Mouse (Mus musculus) naive thymus-derived CD4-positive, alpha-beta T cell, adult 2 months (primary cell): Measurements from ENCODE around the gene Wfikkn2.

Experiments used
- DNase-seq: peaks from one replicate; pipeline ENCODE4 v3.0.0-alpha.2; 2011; ENCODE audit warnings: low read depth

Gene Wfikkn2

DNA sequence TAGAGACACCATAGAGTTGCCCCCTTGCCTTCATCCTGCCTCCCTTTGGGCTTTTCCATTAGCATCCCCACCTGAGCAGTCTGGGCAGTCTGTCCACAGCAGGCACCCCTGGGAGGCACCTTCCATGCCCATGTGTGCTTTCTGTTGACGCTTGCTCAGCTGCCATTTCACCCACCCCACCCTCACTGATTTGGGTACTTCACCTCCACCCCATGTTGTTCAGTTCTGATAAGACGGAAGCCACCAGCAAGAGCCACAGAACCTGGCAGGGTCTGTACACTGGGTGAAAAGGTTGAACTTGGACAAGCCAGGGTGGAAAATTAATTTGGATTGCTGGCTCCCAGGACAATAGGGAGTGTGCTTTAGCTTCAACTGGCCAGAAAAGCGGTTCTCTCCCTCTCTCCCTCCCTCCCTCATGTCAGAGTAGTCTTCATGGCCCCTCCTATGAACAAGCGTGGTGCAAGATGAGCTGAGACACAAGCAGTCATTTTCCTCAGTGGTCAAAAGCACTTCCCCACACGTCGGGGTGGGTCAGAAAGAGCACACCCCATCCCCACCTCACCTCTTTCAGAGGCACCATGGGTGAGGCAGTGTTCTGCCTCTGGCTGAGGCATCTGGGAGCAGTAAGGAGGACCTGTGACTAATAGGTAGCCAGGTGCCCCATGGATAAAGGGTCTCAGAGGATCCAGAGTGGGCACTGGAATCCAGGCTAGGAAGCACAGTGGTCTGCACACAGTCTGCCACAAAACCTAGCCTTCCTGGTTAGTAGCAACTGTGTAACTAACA, 16.0 kb upstream of the Wfikkn2 start:
- no peak for DNase-seq

- DNase-seq, result peak; percentile 49
These were observed 14.0 kb upstream of the Wfikkn2 start for GRCm38 (mm10) chr11:94259814-94260213.

GRCm38 (mm10) chr11:94257987-94258386, 12.2 kb upstream of the Wfikkn2 start:
- DNase-seq, result no peak

- no peak for DNase-seq
These were observed 9.9 kb upstream of the Wfikkn2 start for GRCm38 (mm10) chr11:94255733-94256132.

DNA sequence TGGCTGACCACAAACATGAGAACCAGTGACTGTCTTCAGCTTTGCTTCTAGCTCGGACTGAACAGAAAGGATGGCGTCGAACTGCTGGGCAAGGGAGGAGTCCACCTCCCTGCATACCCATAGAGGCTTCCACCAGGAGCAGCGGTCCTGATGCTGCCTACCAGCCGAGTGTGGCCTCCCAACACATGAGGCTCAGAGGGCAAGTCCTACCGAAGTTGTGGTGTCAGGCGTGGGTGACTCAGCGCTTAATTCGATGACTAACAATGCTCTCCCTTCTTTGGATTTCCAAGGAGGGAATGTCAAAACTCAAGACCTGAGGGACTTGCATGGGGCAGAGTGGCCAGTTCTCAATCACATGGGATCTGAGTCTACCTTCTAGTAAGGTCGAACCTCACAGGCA, 7.9 kb upstream of the Wfikkn2 start:
- DNase-seq, result peak; percentile 24

DNA sequence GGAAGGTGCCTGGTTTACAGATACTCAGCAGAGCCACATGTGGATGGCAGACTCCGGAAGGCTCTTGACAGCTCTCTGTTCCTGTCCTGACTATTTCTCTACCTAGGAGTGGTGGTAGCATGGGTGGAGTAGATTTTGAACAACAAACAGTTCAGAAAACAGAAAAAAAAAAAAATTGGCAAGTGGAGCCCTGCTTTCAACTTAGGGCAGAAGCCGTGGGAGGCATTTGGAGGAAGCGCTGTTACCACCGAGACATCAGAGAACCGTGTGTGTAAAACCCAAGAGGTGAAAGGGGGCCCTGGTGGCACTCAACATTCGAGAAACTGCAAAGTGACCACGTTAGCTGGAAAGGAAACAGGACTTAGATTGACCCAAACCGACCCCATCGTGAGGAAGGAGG, 7.4 kb upstream of the Wfikkn2 start:
- peak; percentile 60 for DNase-seq

DNA sequence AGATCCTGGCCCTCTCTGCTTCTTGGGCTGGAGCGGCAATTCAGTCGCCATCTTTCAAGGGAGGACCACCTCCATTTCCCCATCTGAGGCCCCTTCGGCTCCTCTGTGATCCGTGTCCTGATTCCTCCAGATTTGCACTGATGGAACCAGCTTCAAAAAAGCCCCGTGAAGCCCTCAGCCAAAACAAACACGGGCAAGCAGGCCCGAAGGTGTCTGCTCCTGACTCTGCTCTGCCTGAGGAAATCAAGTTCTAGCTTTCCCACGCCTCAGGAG, 920 bp upstream of the Wfikkn2 start:
- no peak for DNase-seq

DNA sequence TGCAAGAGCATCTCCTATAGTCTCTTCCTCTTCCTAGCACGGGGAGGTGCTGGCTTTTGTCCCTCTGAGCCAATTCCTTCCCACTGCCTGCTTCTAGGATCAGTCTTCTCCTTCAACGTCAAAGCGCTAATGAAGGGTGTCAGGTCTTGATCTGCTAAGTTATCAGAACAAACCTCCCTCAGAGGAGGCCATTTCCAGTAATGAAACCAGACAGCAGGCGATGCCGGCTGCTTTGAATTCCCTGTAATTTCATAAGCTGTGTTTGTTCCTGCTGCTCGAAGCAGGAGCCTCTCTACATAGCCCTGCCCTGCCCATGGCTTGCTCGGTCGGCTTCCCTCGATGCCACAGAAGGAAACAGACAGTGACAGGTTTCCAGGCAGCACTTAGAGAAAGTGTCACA, 1.4 kb downstream of the Wfikkn2 start:
- no peak for DNase-seq

GRCm38 (mm10) chr11:94243422-94244180, 2.2 kb downstream of the Wfikkn2 start:
- DNase-seq, result peak; percentile 65

DNA sequence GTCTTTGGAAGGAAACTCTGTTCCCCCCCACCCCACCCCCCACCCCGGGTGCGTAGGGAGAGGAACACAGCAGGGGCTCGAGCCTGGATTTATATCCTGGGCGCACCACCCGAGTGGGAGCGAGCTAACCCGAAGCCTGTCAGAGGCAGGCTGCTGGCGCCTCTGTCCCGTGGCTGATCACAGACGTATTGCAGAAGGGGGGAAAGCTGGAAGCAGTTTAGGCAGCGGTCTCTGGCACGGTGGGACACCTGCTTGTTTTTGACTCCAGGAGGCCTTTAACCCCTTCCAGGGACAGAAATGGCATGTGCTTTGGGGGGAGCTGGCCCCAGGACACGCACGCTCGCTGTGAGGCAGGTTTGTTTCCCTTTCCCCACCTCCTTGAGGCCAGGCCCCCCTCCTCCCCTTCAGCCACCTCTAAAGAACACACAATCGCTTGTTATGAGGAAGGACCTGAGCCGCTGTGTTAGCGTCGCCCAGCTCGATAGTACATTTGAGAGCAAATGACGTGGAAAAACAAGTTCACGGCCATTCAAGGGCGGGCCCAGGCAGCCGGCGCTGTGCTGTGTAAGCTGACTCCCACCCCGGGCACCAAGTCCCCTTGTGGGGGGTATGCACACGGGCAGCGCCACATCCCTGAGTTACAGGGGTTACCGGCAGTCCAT, 2.9 kb downstream of the Wfikkn2 start:
- DNase-seq, result peak; percentile 55

- no peak for DNase-seq
These were observed 6.1 kb downstream of the Wfikkn2 start for GRCm38 (mm10) chr11:94239706-94240105.

DNA sequence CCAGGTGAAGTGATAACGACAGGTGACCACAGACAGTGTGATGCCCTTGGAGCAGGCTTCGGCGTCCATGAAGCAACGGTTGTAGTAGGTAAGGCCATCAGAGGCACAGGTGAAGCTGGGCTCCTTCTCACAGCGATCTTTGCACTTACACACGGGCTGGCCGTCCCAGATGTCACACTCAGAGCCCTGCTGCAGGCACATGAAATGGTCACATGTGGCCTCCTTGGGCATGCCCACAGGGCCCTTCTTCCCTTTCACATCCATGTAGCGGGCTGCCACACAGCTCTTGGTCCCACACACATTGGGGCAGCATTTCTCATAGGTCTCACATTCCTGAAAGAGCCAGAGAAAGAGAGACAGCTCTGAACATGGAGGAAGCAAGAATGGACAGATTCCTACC, 7.0 kb downstream of the Wfikkn2 start:
- DNase-seq, result no peak

- peak; percentile 91 for DNase-seq
These were observed 9.7 kb downstream of the Wfikkn2 start for GRCm38 (mm10) chr11:94236074-94236473.

DNA sequence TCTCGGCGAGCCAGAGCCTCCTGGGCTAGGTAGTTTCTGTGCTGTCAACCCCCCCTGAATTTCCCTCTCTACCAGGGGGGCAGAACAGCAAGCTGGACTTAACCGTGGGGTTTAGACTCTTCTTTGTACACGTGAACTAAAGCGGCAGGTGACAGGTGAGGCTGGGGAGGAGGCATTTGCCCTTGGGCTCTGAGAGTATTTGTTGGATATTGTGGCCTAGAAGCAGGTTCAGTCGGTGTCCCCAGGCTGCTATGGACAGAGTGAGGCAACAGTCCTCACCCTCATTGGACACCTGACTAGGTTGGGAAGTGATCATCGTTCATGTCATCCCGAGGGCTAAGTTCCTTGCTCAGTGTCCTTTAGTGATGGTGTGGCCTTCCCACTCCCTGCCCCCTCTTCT, 10.9 kb downstream of the Wfikkn2 start:
- DNase-seq, result no peak

GRCm38 (mm10) chr11:94234380-94234779, 11.4 kb downstream of the Wfikkn2 start:
- no peak for DNase-seq

DNA sequence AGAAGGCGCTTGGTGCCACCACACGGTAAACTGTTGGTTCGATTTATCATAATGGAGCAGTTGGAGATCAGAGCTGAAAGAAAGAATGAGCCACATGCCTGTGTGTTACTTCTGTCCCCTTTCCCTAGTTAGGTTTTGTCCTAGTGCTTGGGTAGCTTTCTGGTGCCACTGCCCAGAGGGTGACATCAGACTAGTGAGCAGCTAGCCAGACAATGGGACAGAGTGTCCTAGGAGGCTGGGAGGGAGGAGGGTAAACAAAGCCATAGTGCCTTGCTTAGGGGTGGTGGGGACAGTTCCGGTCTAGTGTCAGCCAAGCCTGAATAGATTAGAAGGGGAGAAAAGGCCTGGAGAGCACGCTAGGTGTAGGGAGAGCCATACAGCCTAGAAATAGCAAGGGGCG, 12.4 kb downstream of the Wfikkn2 start:
- no peak for DNase-seq

DNA sequence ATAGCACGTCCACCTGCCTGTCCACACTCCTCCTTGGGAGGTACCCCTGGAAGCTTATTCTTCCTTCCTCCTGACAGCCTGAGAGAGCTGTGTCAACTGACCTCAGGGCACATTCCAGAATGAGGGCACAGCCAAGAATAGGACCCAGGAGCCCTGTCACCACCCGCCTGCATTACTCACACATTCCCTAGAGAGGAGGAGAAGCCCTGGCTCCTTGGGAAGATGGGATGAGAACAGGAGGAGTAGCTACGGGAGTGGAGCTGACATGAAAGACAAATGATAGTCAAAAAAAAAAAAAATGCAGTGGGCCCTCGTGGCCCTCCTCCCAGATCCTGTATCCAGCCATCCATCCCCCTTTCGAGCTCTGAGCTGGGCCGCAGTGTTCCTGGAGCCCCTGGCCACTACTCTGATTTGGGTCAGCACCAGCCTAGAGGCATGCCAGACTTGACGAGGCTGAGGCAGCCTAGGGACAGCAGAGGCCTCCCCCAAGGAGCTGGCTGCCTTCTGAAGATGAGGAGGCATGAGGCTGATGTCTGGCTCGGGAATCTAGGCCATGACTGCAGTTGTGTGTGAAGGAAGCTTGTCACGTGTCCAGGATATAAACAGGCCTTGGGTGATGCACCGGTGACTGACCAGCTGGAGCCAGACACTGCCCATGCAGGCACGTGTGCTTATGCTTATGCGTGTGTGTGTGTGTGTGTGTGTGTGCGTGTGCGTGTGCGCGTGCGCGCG, 13.8 kb downstream of the Wfikkn2 start:
- no peak for DNase-seq

- DNase-seq, result no peak
These were observed 15.6 kb downstream of the Wfikkn2 start for GRCm38 (mm10) chr11:94230244-94230643.

- no peak for DNase-seq
These were observed 16.4 kb downstream of the Wfikkn2 start for GRCm38 (mm10) chr11:94229207-94229960.

- no peak for DNase-seq
These were observed 17.4 kb downstream of the Wfikkn2 start for GRCm38 (mm10) chr11:94228416-94228815.

- peak; percentile 81 for DNase-seq
These were observed 19.8 kb downstream of the Wfikkn2 start for GRCm38 (mm10) chr11:94225985-94226384.

DNA sequence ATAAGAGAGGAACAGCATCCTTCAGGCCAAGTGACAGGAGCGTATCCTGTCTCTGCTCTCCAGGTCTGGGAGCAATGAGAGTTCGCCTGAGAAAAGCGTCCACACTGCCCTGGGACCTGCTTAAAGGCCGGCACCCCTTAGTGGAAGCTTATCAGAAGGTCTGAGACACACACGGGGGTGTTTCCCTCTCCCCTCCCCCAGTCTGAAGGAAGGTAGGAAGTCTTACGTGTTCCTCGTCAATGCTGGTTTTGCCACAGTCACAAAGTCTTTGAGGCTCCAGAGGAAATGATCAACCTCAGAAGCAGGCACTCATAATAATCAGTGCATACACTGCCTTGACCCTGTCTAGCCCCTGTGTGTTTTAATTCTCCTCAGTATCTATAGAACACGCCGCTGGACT, 22.3 kb downstream of the Wfikkn2 start:
- DNase-seq, result peak; percentile 69
